Mouse (Mus musculus): ENCODE data around the gene Ltbp4. TPM values are rescaled to one million over a fixed set of nuclear protein-coding genes. Genes with fewer than 3 reads are reported as not detected.

Gene Ltbp4
- polyA plus RNA-seq, 1 experiment from 2014 or later, result 170 TPM

DNA sequence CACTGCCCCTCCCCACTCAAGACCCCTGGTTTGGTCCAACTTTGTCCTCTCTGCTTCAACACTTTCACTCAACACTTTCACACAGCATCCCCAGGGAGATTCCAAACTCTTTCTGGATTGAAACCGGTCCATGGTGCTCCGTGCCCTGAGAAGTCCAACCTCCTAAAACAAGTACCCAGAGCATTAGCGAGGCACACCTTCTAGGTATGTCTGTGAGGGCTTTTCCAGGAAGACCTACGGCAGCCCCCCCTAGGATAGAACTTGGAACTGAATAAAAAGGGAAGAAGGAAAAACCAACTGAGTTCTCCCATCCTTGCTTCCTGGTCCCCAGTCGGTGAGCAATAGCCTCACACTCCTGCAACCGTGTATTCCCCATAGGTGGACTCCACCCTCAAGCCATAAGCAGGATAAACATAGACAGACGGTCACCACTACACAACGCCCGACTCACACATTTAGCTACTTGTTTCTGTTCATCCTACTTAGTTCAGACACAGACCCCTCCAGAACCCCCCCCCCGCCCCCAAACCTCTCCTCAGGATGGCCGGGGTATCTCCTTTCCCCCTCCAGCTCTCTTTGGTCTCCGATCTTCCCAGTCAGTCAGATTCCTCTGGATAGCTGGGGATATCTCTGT lies 25.7 kb downstream of the Ltbp4 start:
- 86% methylated on average over 12 of the region's 12 CpGs for WGBS
- H3K9me3 ChIP-seq (replicated peaks; ENCODE audit: control insufficient read depth, low read length), result peaks cover 12% of the 10 kb centered on the region
- H3K27me3 ChIP-seq (ENCODE audit: control insufficient read depth, insufficient read depth, low read length), result no peaks in the 10 kb centered on the region
- no peak overlapping the region for H3K4me3 ChIP-seq (replicated peaks; ENCODE audit: low read length)
- peaks cover 21% of the 10 kb centered on the region for H3K36me3 ChIP-seq (ENCODE audit: control insufficient read depth, insufficient read depth, low read length)
- H3K27ac ChIP-seq (ENCODE audit: low read length), result no peak overlapping the region
- H3K4me2 ChIP-seq (ENCODE audit: low read depth, low read length), result no peak overlapping the region
- ATAC-seq (ENCODE audit: insufficient read depth, low FRiP score), result no peak
- no peak overlapping the region for H3K9ac ChIP-seq (ENCODE audit: low read length)
- peaks cover 14% of the 10 kb centered on the region for H3K4me1 ChIP-seq (ENCODE audit: control insufficient read depth, insufficient read depth, low read length)

DNA sequence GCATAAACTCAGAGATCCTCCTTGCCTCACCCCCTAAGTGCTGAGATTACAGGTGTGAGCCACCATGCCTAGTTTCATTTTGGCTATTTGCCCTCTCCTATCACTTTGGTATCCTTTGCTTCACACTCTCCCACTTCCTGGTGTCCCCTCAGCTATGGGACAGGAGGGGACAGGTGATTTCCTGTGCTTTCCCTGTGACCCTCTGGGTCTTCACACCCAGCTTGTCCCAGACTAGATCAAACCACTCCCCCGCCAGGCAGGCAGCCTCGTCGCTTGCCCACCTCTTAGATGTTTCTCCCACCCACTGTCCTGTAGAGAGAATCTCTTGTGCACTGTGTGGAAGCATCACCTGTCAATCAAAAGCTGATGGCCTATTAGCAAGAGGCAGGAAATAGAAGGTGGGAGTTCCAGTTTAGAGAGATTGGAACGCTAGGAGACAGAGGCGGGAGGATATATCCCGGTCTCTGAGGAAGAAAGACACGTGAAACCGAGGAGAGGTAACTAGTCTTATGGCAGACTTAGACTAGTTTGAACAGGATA lies 26.4 kb downstream of the Ltbp4 start:
- no peak for ATAC-seq (ENCODE audit: insufficient read depth, low FRiP score)
- Histone ChIP-seq H3K27ac (ENCODE audit: low read length) (no peak overlapping the region), H3K4me3 (replicated peaks; ENCODE audit: low read length) (no peak overlapping the region), H3K4me1 (ENCODE audit: control insufficient read depth, insufficient read depth, low read length) (peaks cover 14% of the 10 kb centered on the region), H3K4me2 (ENCODE audit: low read depth, low read length) (0 out of 2 replicates have a peak overlapping the region, but pooled peaks have one; percentile 31), H3K9ac (ENCODE audit: low read length) (no peak overlapping the region), H3K27me3 (ENCODE audit: control insufficient read depth, insufficient read depth, low read length) (no peaks in the 10 kb centered on the region), H3K36me3 (ENCODE audit: control insufficient read depth, insufficient read depth, low read length) (peaks cover 26% of the 10 kb centered on the region), H3K9me3 (replicated peaks; ENCODE audit: control insufficient read depth, low read length) (peaks cover 12% of the 10 kb centered on the region)
- WGBS, result 59% methylated on average over 8 of the region's 8 CpGs

DNA sequence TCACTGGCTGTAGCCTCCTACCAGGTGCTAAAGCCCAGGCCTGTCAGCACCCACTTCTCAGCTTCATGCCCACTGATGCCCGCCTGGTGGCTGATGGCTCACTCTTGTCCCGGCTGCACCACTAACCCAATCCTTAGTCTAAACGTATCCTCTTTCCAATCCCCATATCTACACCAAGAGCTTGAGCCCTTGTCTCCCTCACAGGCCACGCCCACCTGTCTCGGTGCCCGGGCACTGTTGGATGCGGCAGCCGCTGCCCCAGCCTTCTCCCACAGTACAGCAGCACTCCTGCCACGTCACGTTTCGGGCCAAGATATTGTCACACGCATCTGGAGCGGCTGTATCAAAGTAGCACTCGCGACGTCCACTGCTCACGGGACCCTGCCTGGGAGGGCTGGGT lies 27.2 kb downstream of the Ltbp4 start:
- H3K9me3 ChIP-seq (replicated peaks; ENCODE audit: control insufficient read depth, low read length), result peaks cover 12% of the 10 kb centered on the region
- peak overlapping the region; percentile 31 for H3K4me2 ChIP-seq (ENCODE audit: low read depth, low read length)
- H3K36me3 ChIP-seq (ENCODE audit: control insufficient read depth, insufficient read depth, low read length), result peaks cover 26% of the 10 kb centered on the region
- H3K4me1 ChIP-seq (ENCODE audit: control insufficient read depth, insufficient read depth, low read length), result peaks cover 14% of the 10 kb centered on the region
- no peak overlapping the region for H3K9ac ChIP-seq (ENCODE audit: low read length)
- WGBS, result 19% methylated on average over 17 of the region's 17 CpGs
- ATAC-seq (ENCODE audit: insufficient read depth, low FRiP score), result peak; percentile 29; the same call in 1 of the 2 replicates
- H3K27ac ChIP-seq (ENCODE audit: low read length), result peak overlapping the region; percentile 57; the same call in 1 of the 2 replicates
- no peaks in the 10 kb centered on the region for H3K27me3 ChIP-seq (ENCODE audit: control insufficient read depth, insufficient read depth, low read length)
- H3K4me3 ChIP-seq (replicated peaks; ENCODE audit: low read length), result peak overlapping the region; percentile 15

DNA sequence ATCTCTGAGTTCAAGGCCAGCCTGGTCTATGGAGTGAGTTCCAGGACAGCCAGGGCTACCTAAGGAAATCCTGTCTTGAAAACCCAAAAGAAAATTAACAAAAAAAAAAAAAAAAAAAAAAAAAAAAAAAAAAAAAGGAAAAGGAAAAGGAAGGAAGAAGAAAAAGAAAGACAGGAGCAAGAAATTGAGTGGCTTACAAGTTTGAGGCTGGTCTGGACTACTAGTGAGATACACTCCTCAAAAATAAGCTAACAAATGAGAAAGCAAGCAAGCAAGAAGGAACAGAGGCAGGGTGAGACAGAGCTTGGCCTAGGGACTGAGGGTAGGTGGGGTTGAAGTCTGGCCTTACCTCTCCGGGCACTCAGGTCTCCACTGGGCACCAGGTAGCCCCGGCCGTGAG lies 27.7 kb downstream of the Ltbp4 start:
- 56% methylated on average over 3 of the region's 3 CpGs for WGBS
- peaks cover 26% of the 10 kb centered on the region for H3K36me3 ChIP-seq (ENCODE audit: control insufficient read depth, insufficient read depth, low read length)
- H3K27me3 ChIP-seq (ENCODE audit: control insufficient read depth, insufficient read depth, low read length), result no peaks in the 10 kb centered on the region
- no peak overlapping the region for H3K9ac ChIP-seq (ENCODE audit: low read length)
- no peak overlapping the region for H3K4me3 ChIP-seq (replicated peaks; ENCODE audit: low read length)
- no peak for ATAC-seq (ENCODE audit: insufficient read depth, low FRiP score)
- peak overlapping the region; percentile 75; the same call in 1 of the 2 replicates for H3K27ac ChIP-seq (ENCODE audit: low read length)
- H3K4me2 ChIP-seq (ENCODE audit: low read depth, low read length), result peak overlapping the region; percentile 31; the same call in 1 of the 2 replicates
- peaks cover 12% of the 10 kb centered on the region for H3K9me3 ChIP-seq (replicated peaks; ENCODE audit: control insufficient read depth, low read length)
- peaks cover 14% of the 10 kb centered on the region for H3K4me1 ChIP-seq (ENCODE audit: control insufficient read depth, insufficient read depth, low read length)

DNA sequence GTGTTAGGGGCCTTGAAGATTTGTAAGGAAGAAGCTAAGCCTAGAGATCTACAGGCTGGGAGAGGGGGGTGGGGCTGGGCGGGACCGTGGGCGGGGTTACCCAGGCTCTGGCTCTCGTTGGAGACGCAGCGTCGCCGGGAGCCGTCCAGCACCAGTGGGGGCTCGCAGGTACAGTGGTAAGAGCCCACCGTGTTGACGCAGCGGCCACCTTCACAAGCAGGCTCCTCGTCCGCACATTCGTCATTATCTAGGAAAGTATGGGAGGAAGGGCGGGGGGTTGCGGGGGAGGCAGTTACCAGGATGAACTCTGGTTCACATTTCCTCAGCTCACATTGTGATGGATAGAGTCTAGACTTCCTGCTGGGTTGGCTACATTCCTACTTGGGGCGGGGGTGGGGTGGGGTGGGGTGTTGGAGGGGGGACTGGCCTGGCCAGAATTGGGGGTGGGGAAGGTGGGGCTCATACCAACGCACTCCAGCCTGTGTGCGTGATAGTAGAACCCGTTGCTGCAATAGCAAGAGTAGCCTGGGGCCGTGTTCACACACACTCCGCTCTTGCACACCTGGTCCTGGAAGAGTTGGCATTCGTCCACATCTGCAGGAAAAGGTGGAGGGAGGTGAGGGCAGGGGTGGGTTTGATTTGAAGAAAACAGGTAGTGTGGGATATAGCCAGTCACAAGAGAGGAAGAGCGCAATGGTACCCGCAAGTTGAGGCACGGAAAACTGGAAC lies 28.5 kb downstream of the Ltbp4 start:
- Histone ChIP-seq H3K4me1 (ENCODE audit: control insufficient read depth, insufficient read depth, low read length) (peaks cover 14% of the 10 kb centered on the region), H3K9me3 (replicated peaks; ENCODE audit: control insufficient read depth, low read length) (peaks cover 6% of the 10 kb centered on the region), H3K27ac (ENCODE audit: low read length) (peak overlapping the region; percentile 75), H3K36me3 (ENCODE audit: control insufficient read depth, insufficient read depth, low read length) (peaks cover 19% of the 10 kb centered on the region), H3K27me3 (ENCODE audit: control insufficient read depth, insufficient read depth, low read length) (no peaks in the 10 kb centered on the region), H3K4me3 (replicated peaks; ENCODE audit: low read length) (peak overlapping the region; percentile 40), H3K4me2 (ENCODE audit: low read depth, low read length) (peak overlapping the region; percentile 53), H3K9ac (ENCODE audit: low read length) (no peak overlapping the region)
- 10% methylated on average over 28 of the region's 28 CpGs for WGBS
- ATAC-seq (ENCODE audit: insufficient read depth, low FRiP score), result peak; percentile 68

DNA sequence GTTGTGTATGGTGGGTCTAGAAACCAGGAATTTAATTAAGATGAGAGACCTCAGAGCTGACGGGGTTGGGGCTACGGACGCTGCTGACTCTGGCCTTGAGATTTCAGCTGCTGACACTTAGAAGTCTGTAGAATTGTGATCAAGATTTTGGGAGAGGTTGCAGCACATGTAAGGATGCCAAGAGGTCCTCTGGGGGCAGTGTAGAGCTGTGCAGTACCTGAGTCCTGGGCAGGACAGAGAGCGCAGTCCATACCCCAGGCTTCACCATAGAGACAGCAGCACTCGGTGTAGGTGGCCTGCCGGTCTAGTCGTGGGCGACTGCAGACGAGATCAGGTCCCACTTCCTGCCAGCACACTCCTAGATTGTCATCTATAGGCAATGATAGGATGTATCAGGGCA lies 29.9 kb downstream of the Ltbp4 start:
- peaks cover 14% of the 10 kb centered on the region for H3K4me1 ChIP-seq (ENCODE audit: control insufficient read depth, insufficient read depth, low read length)
- H3K4me2 ChIP-seq (ENCODE audit: low read depth, low read length), result no peak overlapping the region
- no peak overlapping the region for H3K9ac ChIP-seq (ENCODE audit: low read length)
- H3K27ac ChIP-seq (ENCODE audit: low read length), result no peak overlapping the region
- 0 out of 2 replicates have a peak, but pooled peaks cover 6% of the 10 kb centered on the region for H3K36me3 ChIP-seq (ENCODE audit: control insufficient read depth, insufficient read depth, low read length)
- WGBS, result 77% methylated on average over 9 of the region's 9 CpGs
- H3K9me3 ChIP-seq (replicated peaks; ENCODE audit: control insufficient read depth, low read length), result no peaks in the 10 kb centered on the region
- H3K4me3 ChIP-seq (replicated peaks; ENCODE audit: low read length), result no peak overlapping the region
- no peaks in the 10 kb centered on the region for H3K27me3 ChIP-seq (ENCODE audit: control insufficient read depth, insufficient read depth, low read length)
- ATAC-seq (ENCODE audit: insufficient read depth, low FRiP score), result no peak

DNA sequence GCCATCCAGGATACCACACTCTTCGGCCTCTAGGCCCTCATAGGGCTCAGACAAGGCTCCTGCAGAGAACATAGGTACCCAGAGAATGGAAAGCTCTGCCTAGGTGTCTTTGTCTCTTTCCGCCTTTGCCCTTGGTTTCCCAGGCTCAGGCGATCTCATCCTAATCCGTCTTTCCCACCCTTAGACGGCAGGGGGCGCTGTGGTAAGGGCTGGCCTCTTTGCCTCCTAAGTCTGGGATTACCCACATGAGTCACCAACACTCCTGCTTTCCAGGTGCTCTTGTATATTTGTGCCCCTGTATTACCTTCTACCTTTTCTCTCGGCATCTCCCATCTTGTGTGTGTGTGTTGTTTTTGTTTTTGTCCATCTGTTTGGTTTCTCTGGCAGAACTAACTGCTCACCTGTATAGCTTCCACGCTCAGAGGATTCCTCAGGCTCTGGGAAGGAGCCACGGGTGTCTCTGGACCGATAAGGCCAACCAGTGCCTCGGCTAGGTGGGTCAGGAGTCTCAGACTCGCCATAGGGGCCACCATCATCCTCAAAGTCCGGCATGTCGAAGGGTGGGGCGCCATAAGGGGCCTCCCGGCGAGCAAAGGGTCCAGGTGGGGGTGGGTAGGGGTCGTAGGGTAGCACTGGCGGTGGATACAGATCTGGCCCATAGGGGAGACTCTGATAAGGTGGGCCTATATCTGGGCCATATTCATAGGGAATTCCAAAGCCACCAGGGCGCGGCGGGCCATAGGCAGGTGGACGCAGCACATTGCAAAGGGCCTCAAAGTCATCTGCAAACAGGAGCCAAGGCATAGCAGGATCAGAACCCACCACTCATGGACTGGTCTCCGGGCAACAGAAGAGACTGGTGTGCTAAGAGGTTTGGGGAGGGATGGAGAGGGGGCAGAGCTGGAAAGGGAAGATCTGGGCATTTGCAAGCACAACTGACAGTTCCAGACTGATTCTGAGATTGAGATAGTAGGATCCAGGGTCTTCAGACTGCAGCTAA lies 31.0 kb downstream of the Ltbp4 start:
- ATAC-seq (ENCODE audit: insufficient read depth, low FRiP score), result no peak
- Histone ChIP-seq H3K9ac (ENCODE audit: low read length) (no peak overlapping the region), H3K9me3 (replicated peaks; ENCODE audit: control insufficient read depth, low read length) (no peaks in the 10 kb centered on the region), H3K36me3 (ENCODE audit: control insufficient read depth, insufficient read depth, low read length) (0 out of 2 replicates have a peak, but pooled peaks cover 6% of the 10 kb centered on the region), H3K4me3 (replicated peaks; ENCODE audit: low read length) (no peak overlapping the region), H3K27ac (ENCODE audit: low read length) (no peak overlapping the region), H3K4me2 (ENCODE audit: low read depth, low read length) (no peak overlapping the region), H3K4me1 (ENCODE audit: control insufficient read depth, insufficient read depth, low read length) (peaks cover 14% of the 10 kb centered on the region), H3K27me3 (ENCODE audit: control insufficient read depth, insufficient read depth, low read length) (no peaks in the 10 kb centered on the region)
- WGBS, result 73% methylated on average over 24 of the region's 24 CpGs

DNA sequence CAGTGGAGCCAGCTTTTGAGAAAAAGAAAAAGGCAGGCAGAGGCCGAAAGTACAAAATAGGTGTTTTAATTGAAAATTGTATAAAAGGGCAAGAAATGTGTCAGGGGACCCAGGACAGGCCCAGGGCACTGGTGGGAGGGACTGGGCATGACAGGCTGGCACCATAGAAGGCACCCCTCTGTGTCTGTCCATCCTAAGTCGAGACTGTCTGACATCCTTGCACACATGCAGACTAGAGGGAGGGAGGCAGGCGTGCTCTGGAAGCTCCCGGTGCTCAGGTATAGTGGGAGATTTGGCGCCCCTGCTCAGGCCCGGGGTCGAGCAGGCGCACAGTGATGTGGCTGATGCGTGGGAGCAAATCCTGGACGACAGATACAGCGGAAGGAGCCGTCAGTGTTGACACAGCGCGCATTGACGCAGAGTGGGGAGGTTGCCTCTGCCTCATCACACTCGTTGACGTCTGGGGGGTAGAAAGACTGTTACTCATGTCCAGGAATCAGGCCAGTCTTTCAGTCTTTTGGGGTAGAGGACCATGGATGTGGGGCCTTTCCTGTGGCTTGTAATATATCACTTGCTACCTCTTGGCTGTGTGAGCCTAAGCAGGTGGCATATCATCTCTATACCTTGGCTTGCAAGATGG lies 32.3 kb downstream of the Ltbp4 start:
- Histone ChIP-seq H3K27ac (ENCODE audit: low read length) (no peak overlapping the region), H3K4me2 (ENCODE audit: low read depth, low read length) (no peak overlapping the region), H3K9me3 (replicated peaks; ENCODE audit: control insufficient read depth, low read length) (no peaks in the 10 kb centered on the region), H3K36me3 (ENCODE audit: control insufficient read depth, insufficient read depth, low read length) (0 out of 2 replicates have a peak, but pooled peaks cover 6% of the 10 kb centered on the region), H3K27me3 (ENCODE audit: control insufficient read depth, insufficient read depth, low read length) (no peaks in the 10 kb centered on the region), H3K9ac (ENCODE audit: low read length) (no peak overlapping the region), H3K4me1 (ENCODE audit: control insufficient read depth, insufficient read depth, low read length) (peaks cover 12% of the 10 kb centered on the region), H3K4me3 (replicated peaks; ENCODE audit: low read length) (no peak overlapping the region)
- ATAC-seq (ENCODE audit: insufficient read depth, low FRiP score), result no peak
- 87% methylated on average over 17 of the region's 17 CpGs for WGBS
